Mouse (Mus musculus): ENCODE measurements around the gene Fbln1.
"Not testable (repeated sequence)": the region's sequence is repeated elsewhere in the genome, so short reads cannot be mapped to it uniquely, and the experiment has no call there.

The Fbln1 gene

GRCm38 (mm10) chr15:85295977-85296376, 90.2 kb downstream of the Fbln1 start:
- no peak for DNase-seq

- no peak for DNase-seq
These were observed 90.8 kb downstream of the Fbln1 start for GRCm38 (mm10) chr15:85296538-85296937.

- DNase-seq = no peak
These were observed 92.5 kb downstream of the Fbln1 start for GRCm38 (mm10) chr15:85298167-85298781.

- no peak for DNase-seq
These were observed 93.2 kb downstream of the Fbln1 start for GRCm38 (mm10) chr15:85298946-85299345.

- no peak for DNase-seq
These were observed 97.5 kb downstream of the Fbln1 start for GRCm38 (mm10) chr15:85303241-85303640.

- DNase-seq = no peak
These were observed 98.2 kb downstream of the Fbln1 start for GRCm38 (mm10) chr15:85303976-85304375.

GRCm38 (mm10) chr15:85307061-85307660, 101.4 kb downstream of the Fbln1 start:
- DNase-seq = no peak

GRCm38 (mm10) chr15:85311058-85311657, 105.4 kb downstream of the Fbln1 start:
- no peak for DNase-seq

GRCm38 (mm10) chr15:85315378-85316025, 109.8 kb downstream of the Fbln1 start:
- peak; percentile 62 to 69 for DNase-seq

GRCm38 (mm10) chr15:85316342-85317140, 110.8 kb downstream of the Fbln1 start:
- no peak for DNase-seq

- no peak for DNase-seq
These were observed 114.3 kb downstream of the Fbln1 start for GRCm38 (mm10) chr15:85319924-85320668.

GRCm38 (mm10) chr15:85323214-85323613, 117.5 kb downstream of the Fbln1 start:
- DNase-seq = no peak

- DNase-seq = no peak
These were observed 118.7 kb downstream of the Fbln1 start for GRCm38 (mm10) chr15:85324426-85324825.

GRCm38 (mm10) chr15:85327808-85328207, 122.1 kb downstream of the Fbln1 start:
- no peak for DNase-seq

GRCm38 (mm10) chr15:85328455-85328854, 122.7 kb downstream of the Fbln1 start:
- DNase-seq = peak; percentile 31 to 36

- DNase-seq = no peak
These were observed 123.3 kb downstream of the Fbln1 start for GRCm38 (mm10) chr15:85329096-85329495.

GRCm38 (mm10) chr15:85330024-85330423, 124.3 kb downstream of the Fbln1 start:
- DNase-seq = no peak

- not testable (repeated sequence) for DNase-seq
These were observed 127.8 kb downstream of the Fbln1 start for GRCm38 (mm10) chr15:85333511-85333910.

- DNase-seq = no peak
These were observed 128.5 kb downstream of the Fbln1 start for GRCm38 (mm10) chr15:85334234-85334633.

- DNase-seq = no peak
These were observed 130.0 kb downstream of the Fbln1 start, which contains the start of gene Atxn10 for GRCm38 (mm10) chr15:85335671-85336300. TSS of gene Atxn10 (plus strand) at chr15:85336245.

Measured in thymus, postnatal 36 days (tissue).